Mouse (Mus musculus): Measurements from ENCODE around the gene Mex3a. TPM values are rescaled to one million over a fixed set of nuclear protein-coding genes. Genes with fewer than 3 reads are reported as not detected.
A peak's percentile ranks its signal among the peaks of the same experiment; 100 is the strongest.
"Not testable (repeated sequence)": the region's sequence is repeated elsewhere in the genome, so short reads cannot be mapped to it uniquely, and the experiment has no call there.

Gene Mex3a
- polyA plus RNA-seq, 1 experiment from 2014 or later, result 0.10 TPM

DNA sequence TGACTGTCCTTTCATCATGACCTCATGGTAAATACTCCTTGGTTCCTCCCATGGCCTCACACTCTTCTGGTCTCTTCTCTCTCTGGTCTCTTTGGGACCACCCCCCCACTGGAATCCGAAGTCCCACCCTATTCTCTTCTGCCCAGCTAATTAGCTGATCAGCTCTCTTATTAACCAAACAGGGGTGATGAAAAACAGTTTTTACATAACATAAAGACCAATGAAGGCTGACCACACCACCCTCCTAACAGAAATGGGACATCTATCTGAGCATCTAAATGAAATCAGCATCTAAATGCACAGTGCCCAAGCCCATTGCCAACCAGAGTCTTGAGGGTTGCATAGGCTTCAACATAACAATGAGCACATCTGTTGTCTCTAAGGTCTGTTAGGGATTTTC lies 39.7 kb downstream of the Mex3a start:
- H3K4me3 ChIP-seq (ENCODE audit: inconsistent target), result no peak overlapping the region
- WGBS (ENCODE audit: missing documents), result 82% methylated on average over 1 of the region's 1 CpGs
- H3K27ac ChIP-seq, result no peak overlapping the region
- H3K79me2 ChIP-seq (ENCODE audit: inconsistent target), result no peaks in the 10 kb centered on the region
- H3K36me3 ChIP-seq (ENCODE audit: inconsistent target), result peaks cover 23% of the 10 kb centered on the region; the same call in 1 of the 2 replicates

DNA sequence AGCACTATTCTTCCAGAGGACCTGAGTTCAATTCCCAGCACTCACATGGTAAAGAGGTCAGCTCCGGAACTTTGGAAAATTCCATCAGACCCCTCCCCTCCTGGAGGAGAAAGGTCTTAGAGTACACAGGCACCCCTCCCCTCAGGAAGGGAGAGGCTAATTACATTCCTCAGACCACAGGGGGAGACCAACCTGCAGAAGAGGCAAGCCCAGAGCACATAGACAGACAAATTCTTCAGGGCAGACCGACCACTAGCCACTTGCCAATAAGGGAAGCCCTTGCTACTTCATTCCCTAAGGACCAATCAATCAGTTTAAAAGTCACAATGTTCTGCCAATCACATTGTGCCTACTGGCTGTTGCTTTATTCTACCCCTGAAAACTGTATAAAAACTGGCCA lies 40.6 kb downstream of the Mex3a start:
- Histone ChIP-seq H3K4me3 (ENCODE audit: inconsistent target) (no peak overlapping the region), H3K79me2 (ENCODE audit: inconsistent target) (no peaks in the 10 kb centered on the region), H3K36me3 (ENCODE audit: inconsistent target) (peaks cover 14% of the 10 kb centered on the region; the same call in 1 of the 2 replicates), H3K27ac (no peak overlapping the region)
- WGBS (ENCODE audit: missing documents), result 89% methylated on average over 2 of the region's 2 CpGs

DNA sequence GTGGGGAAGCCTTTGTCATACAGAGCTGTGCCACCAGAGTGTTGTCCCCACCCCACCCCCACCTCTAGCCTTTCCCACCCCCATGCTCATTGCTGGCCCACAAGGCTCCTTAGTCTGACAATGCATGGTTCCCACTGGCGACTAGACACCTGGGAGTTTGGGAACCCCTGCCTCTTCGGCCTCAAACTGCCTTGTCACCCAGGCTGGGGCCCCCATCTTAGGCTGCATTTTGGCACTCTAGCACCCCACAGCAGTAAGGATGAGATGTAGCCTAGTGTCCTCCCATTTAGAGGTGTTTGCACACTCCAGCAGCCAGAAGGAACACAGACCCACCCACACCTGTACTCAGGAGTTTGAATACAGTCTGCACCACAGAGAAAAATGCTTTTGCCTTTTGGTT lies 41.6 kb downstream of the Mex3a start:
- WGBS (ENCODE audit: missing documents), result 75% methylated on average over 2 of the region's 2 CpGs
- Histone ChIP-seq H3K4me3 (ENCODE audit: inconsistent target) (no peak overlapping the region), H3K27ac (no peak overlapping the region), H3K79me2 (ENCODE audit: inconsistent target) (no peaks in the 10 kb centered on the region), H3K36me3 (ENCODE audit: inconsistent target) (peaks cover 4% of the 10 kb centered on the region; the same call in 1 of the 2 replicates)

DNA sequence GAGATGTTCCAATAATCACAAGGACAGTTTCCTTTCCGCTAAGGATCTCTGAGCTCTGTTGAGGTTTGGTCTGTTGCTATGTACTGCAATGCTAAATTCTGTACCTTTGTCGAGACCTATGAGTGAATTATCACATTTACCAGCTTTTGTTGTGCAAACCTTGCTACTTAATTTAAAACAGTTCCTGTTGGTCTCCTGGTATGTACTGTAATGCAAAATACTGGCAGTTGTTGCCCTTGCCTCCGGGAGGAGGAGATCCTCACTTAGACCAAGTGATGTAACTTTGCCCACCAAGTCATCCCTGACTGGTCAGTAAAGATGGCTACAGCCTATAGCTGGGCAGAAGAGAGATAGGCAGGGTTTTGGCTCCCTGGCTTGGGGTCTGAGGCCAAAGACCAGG lies 43.3 kb downstream of the Mex3a start, which contains the start of gene Ssr2:
Gene Ssr2, plus strand, starts transcription at position 337 of the 400 bp plus-strand sequence.
- Histone ChIP-seq H3K36me3 (ENCODE audit: inconsistent target) (no peaks in the 10 kb centered on the region), H3K4me3 (ENCODE audit: inconsistent target) (no peak within 1 kb of the TSS), H3K79me2 (ENCODE audit: inconsistent target) (peaks cover 9% of the 10 kb centered on the region), H3K27ac (no peak within 1 kb of the TSS)
- WGBS (ENCODE audit: missing documents), result 90% methylated on average over 3 of the region's 3 CpGs

DNA sequence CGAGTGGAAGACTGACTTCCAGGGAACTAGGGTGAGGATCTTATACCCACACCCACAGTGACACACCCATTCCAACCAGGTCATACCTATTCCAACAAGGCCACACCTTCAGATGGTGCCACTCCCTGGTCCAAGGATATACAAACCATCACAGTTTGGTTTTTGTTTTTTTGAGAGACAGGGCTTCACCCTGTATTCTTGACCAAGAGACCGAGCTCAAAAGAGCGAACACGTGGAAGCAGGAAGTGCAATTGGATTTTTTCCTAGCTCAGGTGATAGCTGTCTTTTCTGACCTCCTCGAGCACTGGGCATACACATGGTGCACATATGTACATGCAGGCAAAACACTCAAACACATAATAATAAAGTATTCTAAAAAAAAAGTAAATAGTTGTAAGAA lies 45.7 kb downstream of the Mex3a start:
- H3K79me2 ChIP-seq (ENCODE audit: inconsistent target), result peaks cover 21% of the 10 kb centered on the region
- H3K36me3 ChIP-seq (ENCODE audit: inconsistent target); H3K4me3 ChIP-seq (ENCODE audit: inconsistent target); H3K27ac ChIP-seq: not testable (repeated sequence)
- WGBS (ENCODE audit: missing documents), result 83% methylated on average over 5 of the region's 5 CpGs

DNA sequence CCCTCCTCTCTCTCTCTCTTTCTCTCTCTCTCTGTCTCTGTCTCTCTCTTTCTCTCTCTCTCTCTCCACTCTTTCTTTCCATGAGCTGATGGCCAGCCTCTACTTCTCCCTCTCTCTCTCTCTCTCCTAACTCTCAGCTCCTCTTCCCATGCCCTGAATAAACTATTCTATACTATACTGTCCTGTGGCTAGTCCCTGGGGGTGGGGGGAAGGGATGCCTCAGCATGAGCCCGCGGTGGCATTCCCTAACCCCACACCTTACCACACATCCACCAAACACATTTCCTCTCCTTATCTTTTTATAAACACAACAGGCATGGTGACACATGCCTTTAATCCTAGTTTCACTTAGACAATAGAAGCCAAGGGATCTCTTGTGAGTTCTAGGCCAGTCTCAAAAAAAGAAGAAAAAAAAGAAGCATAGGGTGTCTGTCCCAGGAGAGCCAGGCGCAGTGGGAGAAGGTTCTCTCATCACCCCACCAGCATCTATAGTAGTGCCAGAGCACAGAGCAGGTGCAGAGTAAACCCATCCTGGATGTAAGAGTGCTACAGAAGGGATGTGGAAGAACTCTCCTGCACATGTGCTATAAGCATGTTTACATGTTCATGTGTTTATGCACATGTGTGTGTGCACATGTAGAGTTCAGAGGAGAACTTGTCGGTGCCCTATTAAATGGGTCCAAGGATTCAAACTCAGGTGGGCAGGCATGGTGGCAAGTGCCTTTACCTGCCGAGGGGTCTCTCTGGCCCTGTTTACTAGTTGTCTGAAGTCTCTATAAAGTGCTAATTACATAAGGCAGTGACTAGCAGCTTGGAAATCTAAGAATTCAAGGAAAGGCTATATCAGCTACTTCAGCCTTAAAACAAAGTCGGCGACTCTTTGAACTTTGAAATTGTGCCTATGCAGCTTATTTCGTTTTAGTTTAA lies 46.6 kb downstream of the Mex3a start:
- H3K4me3 ChIP-seq (ENCODE audit: inconsistent target), result peak overlapping the region; percentile 71
- peaks cover 15% of the 10 kb centered on the region for H3K36me3 ChIP-seq (ENCODE audit: inconsistent target)
- H3K79me2 ChIP-seq (ENCODE audit: inconsistent target), result peaks cover 26% of the 10 kb centered on the region
- H3K27ac ChIP-seq, result no peak overlapping the region
- 56% methylated on average over 8 of the region's 8 CpGs for WGBS (ENCODE audit: missing documents)

DNA sequence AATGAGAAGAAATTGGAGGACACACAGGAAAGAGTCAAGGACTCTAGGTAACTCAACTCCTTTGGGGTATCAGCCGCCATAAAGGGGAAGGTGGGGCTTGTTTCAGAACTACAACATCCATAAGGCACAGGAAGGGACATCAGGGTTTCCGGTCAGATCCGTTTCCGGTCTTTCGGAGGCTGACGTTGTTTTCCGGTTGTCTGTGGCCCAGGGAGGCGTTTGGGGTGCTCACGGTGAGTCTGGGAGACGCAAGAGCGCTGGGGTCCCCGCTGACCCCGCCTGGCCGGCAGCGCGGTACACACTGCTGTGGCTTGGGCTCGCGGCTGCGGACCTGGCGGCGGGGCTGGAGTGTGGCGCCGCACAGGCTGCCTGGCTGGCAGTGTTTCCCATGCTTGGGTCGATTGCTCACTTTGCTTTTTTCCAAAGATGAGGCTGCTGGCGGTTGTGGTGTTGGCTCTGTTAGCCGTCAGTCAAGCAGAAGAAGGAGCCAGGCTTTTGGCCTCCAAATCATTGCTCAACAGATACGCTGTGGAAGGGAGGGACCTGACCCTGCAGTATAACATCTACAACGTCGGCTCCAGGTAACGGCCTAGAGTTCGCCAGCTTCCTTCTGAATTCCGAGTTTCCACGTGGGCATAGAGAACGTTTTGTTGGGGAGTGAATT lies 47.4 kb downstream of the Mex3a start:
- H3K79me2 ChIP-seq (ENCODE audit: inconsistent target), result peaks cover 26% of the 10 kb centered on the region
- H3K4me3 ChIP-seq (ENCODE audit: inconsistent target), result peak overlapping the region; percentile 71
- peaks cover 20% of the 10 kb centered on the region for H3K36me3 ChIP-seq (ENCODE audit: inconsistent target)
- WGBS (ENCODE audit: missing documents), result under 1% methylated on average over 30 of the region's 34 CpGs
- H3K27ac ChIP-seq, result no peak overlapping the region

DNA sequence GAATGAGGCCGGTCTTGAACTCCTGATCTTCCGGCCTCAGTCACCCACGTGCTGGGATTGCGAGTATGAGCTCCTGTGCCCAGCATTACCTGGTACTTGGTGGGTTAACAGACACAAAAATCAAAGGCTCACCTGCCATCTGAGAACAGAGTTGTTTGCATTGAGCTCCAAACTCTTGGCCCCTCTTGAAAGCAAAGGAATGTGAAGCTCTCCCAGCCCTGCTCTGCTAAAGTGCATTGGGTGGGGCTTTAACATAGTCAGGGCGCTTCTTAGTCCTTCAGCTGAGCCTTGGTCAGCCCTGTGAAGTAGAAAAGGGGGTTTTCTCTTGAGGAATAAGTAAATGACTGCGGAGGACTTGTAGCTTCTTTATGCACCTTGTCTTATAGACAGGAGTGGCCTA lies 53.6 kb downstream of the Mex3a start:
- peaks cover 14% of the 10 kb centered on the region for H3K79me2 ChIP-seq (ENCODE audit: inconsistent target)
- H3K36me3 ChIP-seq (ENCODE audit: inconsistent target), result peaks cover 50% of the 10 kb centered on the region
- H3K4me3 ChIP-seq (ENCODE audit: inconsistent target), result no peak overlapping the region
- 94% methylated on average over 6 of the region's 6 CpGs for WGBS (ENCODE audit: missing documents)
- no peak overlapping the region for H3K27ac ChIP-seq

DNA sequence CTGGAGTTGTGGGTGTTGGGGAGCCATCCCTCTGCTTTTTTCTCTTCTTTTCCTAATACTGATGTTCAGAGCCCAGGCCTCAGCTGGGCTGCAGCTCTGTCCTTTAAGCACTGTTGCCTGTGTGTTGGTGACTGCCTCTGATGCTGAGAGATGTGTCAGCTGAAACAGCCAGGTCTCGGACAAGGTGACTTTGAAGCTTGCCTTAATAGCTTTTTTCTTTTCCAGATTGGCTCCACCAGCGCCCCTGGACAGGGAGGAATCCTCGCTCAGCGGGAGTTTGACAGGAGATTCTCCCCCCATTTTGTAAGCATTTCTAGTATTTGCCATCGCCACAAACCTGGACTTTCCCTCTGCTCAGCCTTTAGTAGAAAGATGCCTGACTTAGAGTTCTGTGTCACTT lies 54.4 kb downstream of the Mex3a start:
- Histone ChIP-seq H3K4me3 (ENCODE audit: inconsistent target) (no peak overlapping the region), H3K79me2 (ENCODE audit: inconsistent target) (peaks cover 7% of the 10 kb centered on the region; the same call in 1 of the 2 replicates), H3K27ac (no peak overlapping the region), H3K36me3 (ENCODE audit: inconsistent target) (peaks cover 50% of the 10 kb centered on the region)
- 95% methylated on average over 5 of the region's 5 CpGs for WGBS (ENCODE audit: missing documents)

DNA sequence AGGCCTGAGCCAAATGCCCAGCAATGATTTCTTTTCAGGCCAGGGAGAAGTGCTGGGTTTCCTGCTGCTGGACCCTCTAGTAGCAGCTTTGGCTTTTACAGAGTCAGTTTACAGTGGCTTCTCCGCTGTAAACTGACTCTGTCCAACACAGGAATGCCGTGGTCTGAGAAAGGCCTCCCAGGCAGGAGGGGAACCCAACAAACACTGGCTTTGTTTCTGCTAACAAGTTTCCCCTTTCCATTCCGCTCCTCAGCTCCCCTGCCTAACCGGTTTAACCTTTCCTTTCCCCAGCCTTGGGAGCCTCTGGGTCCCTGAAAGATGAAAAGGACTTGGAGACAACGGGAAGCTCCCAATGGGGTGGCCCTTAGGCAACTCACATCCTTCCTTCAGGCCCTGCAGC lies 58.1 kb downstream of the Mex3a start:
- WGBS (ENCODE audit: missing documents), result 79% methylated on average over 5 of the region's 5 CpGs
- no peaks in the 10 kb centered on the region for H3K79me2 ChIP-seq (ENCODE audit: inconsistent target)
- peaks cover 30% of the 10 kb centered on the region for H3K36me3 ChIP-seq (ENCODE audit: inconsistent target)
- H3K4me3 ChIP-seq (ENCODE audit: inconsistent target), result no peak overlapping the region
- no peak overlapping the region for H3K27ac ChIP-seq

Other genes with a start within 250 kb of the Mex3a start
- not detected in 3 replicates for gene Gm38392, start 245.2 kb upstream of the Mex3a start, polyA plus RNA-seq (2018)
- 2.0 to 2.8 TPM (median 2.1 TPM) in 3 replicates for gene Tsacc, start 235.4 kb upstream of the Mex3a start, polyA plus RNA-seq (2018)
- 72.7 to 217 TPM (median 87.3 TPM) in 3 replicates for gene Cct3, start 235.3 kb upstream of the Mex3a start, polyA plus RNA-seq (2018)
- gene Glmp, start 207.4 kb upstream of the Mex3a start, polyA plus RNA-seq (2018), result 347 to 461 TPM (median 393 TPM) in 3 replicates
- 0.13 to 0.59 TPM (median 0.42 TPM) in 3 replicates for gene Tmem79, start 196.2 kb upstream of the Mex3a start, polyA plus RNA-seq (2018)
- gene Smg5, start 196.1 kb upstream of the Mex3a start, polyA plus RNA-seq (2018), result 14.9 to 23.8 TPM (median 23.6 TPM) in 3 replicates
- not detected in 3 replicates for gene Paqr6, start 167.8 kb upstream of the Mex3a start, polyA plus RNA-seq (2018)
- gene Bglap3, start 159.7 kb upstream of the Mex3a start, polyA plus RNA-seq (2018), result not detected in 3 replicates
- gene Bglap2, start 153.7 kb upstream of the Mex3a start, polyA plus RNA-seq (2018), result not detected in 3 replicates
- not detected in 3 replicates for gene Bglap, start 147.9 kb upstream of the Mex3a start, polyA plus RNA-seq (2018)
- gene Pmf1, start 122.1 kb upstream of the Mex3a start, polyA plus RNA-seq (2018), result 20.9 to 38.7 TPM (median 26.5 TPM) in 3 replicates
- 23.0 to 38.3 TPM (median 30.3 TPM) in 3 replicates for gene Slc25a44, start 107.3 kb upstream of the Mex3a start, polyA plus RNA-seq (2018)
- gene Sema4a, start 71.2 kb upstream of the Mex3a start, polyA plus RNA-seq (2018), result 7.3 to 33.5 TPM (median 7.7 TPM) in 3 replicates
- 96.7 to 217 TPM (median 105 TPM) in 3 replicates for gene Lmna, start 22.4 kb upstream of the Mex3a start, polyA plus RNA-seq (2018)
- not detected in 3 replicates for gene Rab25, start 15.9 kb downstream of the Mex3a start, polyA plus RNA-seq (2018)
- 164 to 206 TPM (median 186 TPM) in 3 replicates for gene Lamtor2, start 20.7 kb downstream of the Mex3a start, polyA plus RNA-seq (2018)
- gene Ubqln4, start 21.4 kb downstream of the Mex3a start, polyA plus RNA-seq (2018), result 26.3 to 31.7 TPM (median 26.5 TPM) in 3 replicates
- 108 to 122 TPM (median 113 TPM) in 3 replicates for gene Ssr2, start 43.5 kb downstream of the Mex3a start, polyA plus RNA-seq (2018)
- 83.0 to 111 TPM (median 86.2 TPM) in 3 replicates for gene Arhgef2, start 73.6 kb downstream of the Mex3a start, polyA plus RNA-seq (2018)
- not detected in 3 replicates for gene Rxfp4, start 120.7 kb downstream of the Mex3a start, polyA plus RNA-seq (2018)
- 23.7 to 38.1 TPM (median 25.0 TPM) in 3 replicates for gene Khdc4, start 153.4 kb downstream of the Mex3a start, polyA plus RNA-seq (2018)
- 63.4 to 99.3 TPM (median 90.4 TPM) in 3 replicates for gene Rit1, start 184.4 kb downstream of the Mex3a start, polyA plus RNA-seq (2018)
- 6.1 to 6.8 TPM (median 6.2 TPM) in 3 replicates for gene Syt11, start 242.8 kb downstream of the Mex3a start, polyA plus RNA-seq (2018)